Mouse (Mus musculus) fat pad, adult 2 months (tissue): ENCODE data around the gene Atad2b.

Experiments used
- DNase-seq: peaks from one replicate; pipeline ENCODE4 v3.0.0-alpha.2; 2011; ENCODE audit warnings: low read depth, low spot score; ENCODE audit errors: extremely low read depth

Atad2b gene

GRCm38 (mm10) chr12:5073191-5073590 lies 156.0 kb downstream of the Atad2b start:
- no peak for DNase-seq

GRCm38 (mm10) chr12:5081480-5081879 lies 164.3 kb downstream of the Atad2b start:
- DNase-seq = no peak

- DNase-seq = no peak
These were observed 167.6 kb downstream of the Atad2b start for GRCm38 (mm10) chr12:5084714-5085113.

- DNase-seq = peak; percentile 46
These were observed 170.8 kb downstream of the Atad2b start for GRCm38 (mm10) chr12:5087787-5088519.

GRCm38 (mm10) chr12:5088639-5089038 lies 171.5 kb downstream of the Atad2b start:
- DNase-seq = no peak
